Mouse (Mus musculus): ENCODE results near the gene Fam189a2. TPM values are rescaled to one million over a fixed set of nuclear protein-coding genes. Genes with fewer than 3 reads are reported as not detected.

Gene Fam189a2
- total and polyA plus RNA-seq, 3 experiments = not detected

GRCm38 (mm10) chr19:23964401-23964910, 66.4 kb downstream of the Fam189a2 start:
- Histone ChIP-seq H3K27ac (ENCODE audit: control insufficient read depth, low read depth, low read length) (no peak overlapping the region), H3K4me3 (ENCODE audit: control insufficient read depth in 1 of 2, insufficient read depth in 1 of 2, low read depth in 2 of 2, low read length in 2 of 2) (no peak overlapping the region), H3K9me3 (replicated peaks; ENCODE audit: insufficient read depth, low read length) (no peaks in the 10 kb centered on the region), H3K36me3 (ENCODE audit: control insufficient read depth in 1 of 2, insufficient read depth in 2 of 2, low read length in 2 of 2) (no peaks in the 10 kb centered on the region), H3K79me2 (ENCODE audit: control insufficient read depth, insufficient read depth, low read length, poor library complexity) (no peaks in the 10 kb centered on the region), H3K9ac (ENCODE audit: control insufficient read depth, low read depth, low read length, poor library complexity, severe bottlenecking) (no peak overlapping the region), H3K27me3 (ENCODE audit: control insufficient read depth in 1 of 2, insufficient read depth in 2 of 2, low read length in 2 of 2) (no peaks in the 10 kb centered on the region), H3K4me1 (ENCODE audit: control insufficient read depth in 1 of 2, insufficient read depth in 2 of 2, low read length in 2 of 2) (no peaks in the 10 kb centered on the region)
- TF ChIP-seq ZC3H11A (IDR thresholded peaks at IDR 0.05; ENCODE audit: low read depth, low read length) (no peak), RCOR1 (IDR thresholded peaks at IDR 0.05; ENCODE audit: low read depth, low read length) (no peak), ELF1 (IDR thresholded peaks at IDR 0.05; ENCODE audit: low read depth, low read length) (no peak), KAT2A (conservative IDR thresholded peaks at IDR 0.05; ENCODE audit: low read depth, low read length) (no peak), CHD1 (IDR thresholded peaks at IDR 0.05; ENCODE audit: low read depth, low read length) (no peak), MAZ (IDR thresholded peaks at IDR 0.05; ENCODE audit: low read depth, low read length) (no peak)
- DNase-seq (ENCODE audit: low read depth, low spot score) = no peak

DNA sequence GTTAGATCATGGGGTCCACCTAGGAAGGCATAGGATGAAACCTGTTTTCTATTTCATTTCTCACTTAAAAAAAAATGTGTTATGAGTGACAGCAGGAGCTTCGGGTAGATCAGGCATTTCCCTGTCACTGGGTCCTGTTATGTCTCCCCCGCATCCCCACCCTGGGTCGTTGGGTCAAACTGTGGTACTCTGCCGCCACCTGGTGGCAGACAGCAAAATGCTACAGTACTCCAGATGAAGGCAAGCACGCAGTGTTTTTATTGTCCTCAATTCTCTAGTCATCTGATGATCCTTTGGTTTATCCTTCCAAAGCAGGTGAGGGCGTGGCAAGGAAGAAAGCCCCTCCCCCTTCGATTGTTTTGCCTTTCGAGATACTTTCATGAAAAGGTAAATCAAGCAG, 69.3 kb downstream of the Fam189a2 start:
- H3K4me1 ChIP-seq (ENCODE audit: control insufficient read depth in 1 of 2, insufficient read depth in 2 of 2, low read length in 2 of 2) = no peaks in the 10 kb centered on the region
- TF ChIP-seq CHD2 (IDR thresholded peaks at IDR 0.05; ENCODE audit: low read length) (no peak), USF1 (IDR thresholded peaks at IDR 0.05; ENCODE audit: low read depth, low read length) (no peak), CTCF (IDR thresholded peaks at IDR 0.05 in 2 of 3, conservative IDR thresholded peaks at IDR 0.05 in 1 of 3; ENCODE audit: control insufficient read depth in 1 of 3, insufficient read depth in 1 of 3, low read depth in 2 of 3, low read length in 3 of 3, poor library complexity in 1 of 3, severe bottlenecking in 1 of 3) (peak; percentile 66 to 82 (median 70)), MYC (IDR thresholded peaks at IDR 0.05; ENCODE audit: low read depth, low read length) (no peak), HCFC1 (IDR thresholded peaks at IDR 0.05; ENCODE audit: low read depth, low read length) (no peak), RAD21 (IDR thresholded peaks at IDR 0.05; ENCODE audit: low read depth, low read length) (peak; percentile 70), SMC3 (IDR thresholded peaks at IDR 0.05; ENCODE audit: low read depth, low read length) (peak; percentile 59)
- H3K79me2 ChIP-seq (ENCODE audit: control insufficient read depth, insufficient read depth, low read length, poor library complexity) = no peaks in the 10 kb centered on the region
- H3K4me3 ChIP-seq (ENCODE audit: control insufficient read depth in 1 of 2, insufficient read depth in 1 of 2, low read depth in 2 of 2, low read length in 2 of 2) = no peak overlapping the region
- no peaks in the 10 kb centered on the region for H3K9me3 ChIP-seq (replicated peaks; ENCODE audit: insufficient read depth, low read length)
- no peaks in the 10 kb centered on the region for H3K36me3 ChIP-seq (ENCODE audit: control insufficient read depth in 1 of 2, insufficient read depth in 2 of 2, low read length in 2 of 2)
- no peaks in the 10 kb centered on the region for H3K27me3 ChIP-seq (ENCODE audit: control insufficient read depth in 1 of 2, insufficient read depth in 2 of 2, low read length in 2 of 2)
- no peak overlapping the region for H3K27ac ChIP-seq (ENCODE audit: control insufficient read depth, low read depth, low read length)
- no peak overlapping the region for H3K9ac ChIP-seq (ENCODE audit: control insufficient read depth, low read depth, low read length, poor library complexity, severe bottlenecking)
- DNase-seq (ENCODE audit: low read depth, low spot score) = peak; percentile 43

- H3K79me2 ChIP-seq (ENCODE audit: control insufficient read depth, insufficient read depth, low read length, poor library complexity) = no peaks in the 10 kb centered on the region
- no peak overlapping the region for H3K27ac ChIP-seq (ENCODE audit: control insufficient read depth, low read depth, low read length)
- no peak overlapping the region for H3K9ac ChIP-seq (ENCODE audit: control insufficient read depth, low read depth, low read length, poor library complexity, severe bottlenecking)
- H3K9me3 ChIP-seq (replicated peaks; ENCODE audit: insufficient read depth, low read length) = no peaks in the 10 kb centered on the region
- H3K36me3 ChIP-seq (ENCODE audit: control insufficient read depth in 1 of 2, insufficient read depth in 2 of 2, low read length in 2 of 2) = no peaks in the 10 kb centered on the region
- no peak overlapping the region for H3K4me3 ChIP-seq (ENCODE audit: control insufficient read depth in 1 of 2, insufficient read depth in 1 of 2, low read depth in 2 of 2, low read length in 2 of 2)
- no peaks in the 10 kb centered on the region for H3K4me1 ChIP-seq (ENCODE audit: control insufficient read depth in 1 of 2, insufficient read depth in 2 of 2, low read length in 2 of 2)
- no peaks in the 10 kb centered on the region for H3K27me3 ChIP-seq (ENCODE audit: control insufficient read depth in 1 of 2, insufficient read depth in 2 of 2, low read length in 2 of 2)
- DNase-seq (ENCODE audit: low read depth, low spot score) = no peak
- no peak for TF ChIP-seq CHD2 (IDR thresholded peaks at IDR 0.05; ENCODE audit: low read length)
- TF ChIP-seq ETS1 (IDR thresholded peaks at IDR 0.05; ENCODE audit: low read depth, low read length) = no peak
- no peak for TF ChIP-seq POLR2AphosphoS2 (IDR thresholded peaks at IDR 0.05; ENCODE audit: low read length)
- TF ChIP-seq JUND (IDR thresholded peaks at IDR 0.05; ENCODE audit: low read depth, low read length) = no peak
- TF ChIP-seq POLR2A (IDR thresholded peaks at IDR 0.05; ENCODE audit: control insufficient read depth in 1 of 2, insufficient read depth in 1 of 2, low read depth in 1 of 2, low read length in 2 of 2, poor library complexity in 1 of 2) = no peak
- TF ChIP-seq E2F4 (IDR thresholded peaks at IDR 0.05; ENCODE audit: borderline replicate concordance, low read depth, low read length) = no peak
- no peak for TF ChIP-seq TAL1 (IDR thresholded peaks at IDR 0.05; ENCODE audit: low read length)
- TF ChIP-seq ZC3H11A (IDR thresholded peaks at IDR 0.05; ENCODE audit: low read depth, low read length) = no peak
- no peak for TF ChIP-seq EP300 (IDR thresholded peaks at IDR 0.05; ENCODE audit: low read depth in 1 of 2, low read length in 2 of 2)
- no peak for TF ChIP-seq TBP (IDR thresholded peaks at IDR 0.05; ENCODE audit: low read depth, low read length)
- TF ChIP-seq MXI1 (IDR thresholded peaks at IDR 0.05; ENCODE audit: low read depth, low read length) = no peak
- TF ChIP-seq MAFK (IDR thresholded peaks at IDR 0.05; ENCODE audit: borderline replicate concordance, low read depth, low read length) = no peak
- no peak for TF ChIP-seq CTCF (IDR thresholded peaks at IDR 0.05 in 2 of 3, conservative IDR thresholded peaks at IDR 0.05 in 1 of 3; ENCODE audit: control insufficient read depth in 1 of 3, insufficient read depth in 1 of 3, low read depth in 2 of 3, low read length in 3 of 3, poor library complexity in 1 of 3, severe bottlenecking in 1 of 3)
- no peak for TF ChIP-seq NRF1 (IDR thresholded peaks at IDR 0.05; ENCODE audit: insufficient read depth, low read depth, low read length, poor library complexity, severe bottlenecking)
- TF ChIP-seq UBTF (IDR thresholded peaks at IDR 0.05; ENCODE audit: borderline replicate concordance, insufficient read depth, low read depth, low read length) = no peak
- no peak for TF ChIP-seq ZNF384 (IDR thresholded peaks at IDR 0.05; ENCODE audit: low read depth, low read length)
Observed at GRCm38 (mm10) chr19:23960831-23961447, 69.9 kb downstream of the Fam189a2 start.

Measured in MEL (cell line).